Mouse (Mus musculus) lung, adult 2 months (tissue): ENCODE measurements at regions not wholly inside any gene's neighbourhood (a gene's known extent, or its start where the extent isn't known, plus 50 kb on each side); places are given as distances from the start of the nearest gene placed in this dataset.

Source experiments
- CTCF ChIP-seq: fragments of 200-500 bp; IDR thresholded peaks from 2 replicates; pipeline ENCODE4 v1.5.1; 2011; ENCODE audit warnings: mild to moderate bottlenecking, low read length, control low read depth; ENCODE audit not compliant: insufficient read depth
- POLR2A ChIP-seq: fragments of 200-500 bp; IDR thresholded peaks from 2 replicates; pipeline ENCODE4 v1.6.1; 2011; ENCODE audit warnings: low read depth, mild to moderate bottlenecking, control low read depth, low read length, borderline replicate concordance; ENCODE audit errors: extremely low read depth

DNA sequence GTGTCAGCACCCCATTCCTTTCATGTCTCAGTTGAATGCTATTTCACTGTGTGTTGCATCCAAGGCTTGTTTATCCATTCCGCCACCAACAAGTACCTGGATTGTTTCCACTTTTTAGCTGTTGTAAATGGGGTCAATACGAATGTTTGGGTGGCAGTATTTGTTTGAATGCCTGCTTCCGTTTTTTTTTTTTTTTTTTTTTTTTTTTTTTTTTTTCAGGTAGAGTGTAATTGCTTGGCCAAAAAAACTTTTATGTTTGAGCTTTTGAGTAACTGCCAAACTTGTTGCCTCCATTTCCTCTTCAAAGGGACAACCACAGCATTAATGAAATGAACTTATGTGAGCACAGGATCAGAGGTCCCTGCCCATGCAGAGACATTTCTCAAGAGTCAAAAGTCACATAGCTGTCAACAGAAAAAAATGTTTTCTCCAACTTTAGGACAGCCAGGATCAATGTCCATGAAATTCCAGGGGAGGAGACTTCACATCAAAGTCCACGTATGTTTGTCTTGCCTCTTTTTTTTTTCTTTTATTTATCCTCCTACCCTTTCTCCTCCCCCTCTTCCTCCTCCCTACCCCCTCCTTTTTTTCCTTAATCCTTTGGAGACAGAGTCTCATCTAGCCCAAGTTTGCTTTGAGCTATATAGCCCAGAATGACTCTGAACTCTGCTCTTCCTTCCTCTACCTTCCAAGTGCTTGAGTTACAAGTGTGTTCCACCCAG, 56.5 kb upstream of the Ugp2 start:
- TF ChIP-seq CTCF (no peak), POLR2A (no peak)
